Mouse (Mus musculus) lung, postnatal 0 days (tissue): ENCODE measurements around the gene Gm20716. TPM values are rescaled to one million over a fixed set of nuclear protein-coding genes. Genes with fewer than 3 reads are reported as not detected.

Source experiments
- ATAC-seq: fragments of 200-750 bp; cut with Nextera tagmentation; 2 replicates; pipeline ENCODE4 v1.8.0; 2017; ENCODE audit warnings: moderate library complexity
- DNase-seq: peaks from one replicate; pipeline ENCODE4 v3.0.0-alpha.2; 2016; ENCODE audit warnings: low spot score
- H3K27ac ChIP-seq: fragments of 300-500 bp; sonication (generic); 2 replicates; pipeline ENCODE4 v1.5.1; 2014; ENCODE audit warnings: antibody characterized with exemption, mild to moderate bottlenecking, low read length, mixed read lengths
- H3K27me3 ChIP-seq: fragments of 300-500 bp; sonication (generic); replicated peaks from 2 replicates; pipeline ENCODE4 v1.6.1; 2014; ENCODE audit warnings: low read length, mixed read lengths; ENCODE audit not compliant: insufficient read depth
- H3K36me3 ChIP-seq: fragments of 300-500 bp; sonication (generic); 2 replicates; pipeline ENCODE4 v1.6.1; 2014; ENCODE audit warnings: low read length, mixed read lengths; ENCODE audit not compliant: insufficient read depth
- H3K4me1 ChIP-seq: fragments of 300-500 bp; sonication (generic); 2 replicates; pipeline ENCODE4 v1.6.1; 2014; ENCODE audit warnings: antibody characterized with exemption, low read depth, low read length, mixed read lengths; ENCODE audit not compliant: insufficient read depth
- H3K4me2 ChIP-seq: fragments of 300-500 bp; sonication (generic); replicated peaks from 2 replicates; pipeline ENCODE4 v1.6.1; 2014; ENCODE audit warnings: low read depth, mild to moderate bottlenecking, low read length, moderate library complexity, mixed read lengths
- H3K4me3 ChIP-seq: fragments of 300-500 bp; sonication (generic); 2 replicates; pipeline ENCODE4 v1.5.1; 2014; ENCODE audit warnings: low read depth, low read length
- H3K9ac ChIP-seq: fragments of 300-500 bp; sonication (generic); replicated peaks from 2 replicates; pipeline ENCODE4 v1.6.1; 2014; ENCODE audit warnings: low read depth, mild to moderate bottlenecking
- H3K9me3 ChIP-seq: fragments of 300-500 bp; sonication (generic); 2 replicates; pipeline ENCODE4 v1.6.1; 2016; ENCODE audit warnings: low read length, mixed read lengths
- CTCF ChIP-seq: IDR thresholded peaks from 2 replicates; pipeline ENCODE4 v1.5.1; 2016; ENCODE audit warnings: antibody characterized with exemption, mild to moderate bottlenecking
- EP300 ChIP-seq: IDR thresholded peaks from 2 replicates; pipeline ENCODE4 v1.6.1; 2016; ENCODE audit warnings: antibody characterized with exemption, mild to moderate bottlenecking, control low read depth
- WGBS: fragments of 180-500 bp; shearing (Covaris S2); extraction: QIAGEN DNeasy Blood & Tissue Kit; methylation state at CpG from one replicate; pipeline ENCODE4 v1.1.7; 2014; 5-methylcytosine and 5-hydroxymethylcytosine counted together
- polyA plus RNA-seq: library from polyadenylated mRNA; unstranded; fragments of >200 nt; fragmentation: Nextera tagmentation; extraction: Ambion mirVana; gene quantifications from 2 replicates; pipeline ENCODE4 v1.2.1, GENCODE M21; 2015

Gene Gm20716
- polyA plus RNA-seq, 1 experiment from 2014 or later = 8.4 TPM

DNA sequence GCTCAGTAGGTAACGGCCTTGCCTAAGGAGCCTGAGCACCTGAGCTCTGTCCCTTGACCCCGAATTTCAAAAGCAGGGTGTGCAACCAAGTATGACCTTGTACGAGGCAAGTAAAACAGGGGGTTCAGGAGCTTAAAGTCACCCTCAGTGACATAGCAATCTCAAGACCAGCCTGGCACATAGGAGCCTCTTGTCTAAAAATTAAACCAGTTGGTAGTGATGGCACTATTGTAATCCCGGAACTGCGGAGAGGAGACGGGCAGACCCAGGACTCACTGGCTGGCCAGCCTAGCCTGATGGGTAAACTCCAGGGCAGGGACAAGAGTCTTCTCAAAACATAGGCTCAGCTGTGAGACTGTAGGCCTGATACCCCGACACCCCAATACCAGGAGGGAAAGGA lies 74.5 kb downstream of the Gm20716 start:
- Histone ChIP-seq H3K4me3 (no peak overlapping the region), H3K9ac (no peak overlapping the region), H3K4me1 (no peaks in the 10 kb centered on the region), H3K36me3 (no peaks in the 10 kb centered on the region), H3K27me3 (no peaks in the 10 kb centered on the region), H3K27ac (no peak overlapping the region), H3K4me2 (no peak overlapping the region), H3K9me3 (no peaks in the 10 kb centered on the region)
- ATAC-seq = no peak
- 93% methylated on average over 7 of the region's 7 CpGs for WGBS
- TF ChIP-seq EP300 (no peak), CTCF (no peak)
- no peak for DNase-seq

DNA sequence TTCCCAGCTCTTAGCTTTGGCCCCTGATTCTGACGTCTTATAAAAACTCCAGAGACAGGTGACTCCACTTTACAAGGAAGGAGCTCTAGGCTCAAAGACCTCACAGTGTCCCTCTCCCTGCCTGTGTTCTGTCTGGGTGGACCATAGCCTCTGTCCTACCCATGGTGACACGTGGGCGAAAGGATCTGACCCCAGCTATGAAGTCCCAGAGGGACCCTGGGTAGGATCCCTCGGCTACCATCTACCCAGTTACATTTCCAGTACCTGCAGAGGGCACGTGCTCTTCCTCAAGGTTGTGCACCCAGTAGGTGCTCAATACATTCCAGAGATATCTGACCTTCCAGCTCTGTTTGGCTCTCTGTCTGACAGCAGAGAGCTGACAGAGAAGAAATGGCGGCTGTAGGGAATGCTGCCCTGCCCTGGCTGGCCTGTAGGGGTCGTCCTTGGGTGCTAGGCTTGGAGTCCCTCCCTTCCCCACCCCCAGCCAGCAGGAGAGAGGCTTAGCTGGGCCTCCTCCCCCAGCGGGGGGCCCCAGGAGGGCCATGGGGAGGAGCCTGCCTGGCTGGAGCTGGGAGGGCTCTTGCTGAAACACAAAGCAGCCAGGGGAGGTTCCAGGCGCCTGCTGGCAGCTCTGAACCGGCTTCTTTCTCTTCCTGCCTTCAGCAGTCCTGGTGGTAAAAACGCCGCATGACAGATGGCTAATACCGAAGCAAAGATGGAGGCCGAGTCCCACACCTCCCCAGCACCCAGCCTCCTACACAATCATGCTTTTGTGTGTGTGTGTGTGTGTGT lies 75.9 kb downstream of the Gm20716 start:
- H3K27me3 ChIP-seq = no peaks in the 10 kb centered on the region
- TF ChIP-seq CTCF = peak; percentile 83
- peak; percentile 59 for TF ChIP-seq EP300
- H3K9ac ChIP-seq = no peak overlapping the region
- no peak overlapping the region; the same call in 1 of the 2 replicates for H3K27ac ChIP-seq
- no peaks in the 10 kb centered on the region for H3K9me3 ChIP-seq
- no peaks in the 10 kb centered on the region for H3K36me3 ChIP-seq
- H3K4me1 ChIP-seq = no peaks in the 10 kb centered on the region
- H3K4me2 ChIP-seq = peak overlapping the region; percentile 11
- WGBS = 20% methylated on average over 13 of the region's 14 CpGs
- DNase-seq = peak; percentile 98
- ATAC-seq = peak; percentile 98
- no peak overlapping the region for H3K4me3 ChIP-seq

DNA sequence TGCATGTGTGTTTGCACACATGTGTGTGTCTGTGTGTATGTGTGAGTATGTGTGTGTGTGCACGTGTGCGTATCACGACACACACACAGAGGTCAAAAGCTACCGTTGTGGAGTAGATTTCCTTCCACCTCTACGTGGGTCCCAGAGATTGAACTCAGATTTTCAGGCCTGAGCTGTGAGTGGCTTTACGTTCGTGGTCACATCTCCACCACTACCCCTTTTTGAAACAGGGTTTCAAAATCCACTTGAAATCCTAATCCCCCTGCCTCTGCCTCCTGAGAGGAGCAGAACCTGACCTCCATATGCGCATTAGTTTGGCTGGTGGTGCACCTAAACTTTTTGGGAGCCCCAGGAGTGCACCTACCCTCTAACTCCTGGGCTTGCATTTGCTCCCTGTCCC lies 80.9 kb downstream of the Gm20716 start:
- DNase-seq (no peak), ATAC-seq (no peak)
- Histone ChIP-seq H3K4me1 (no peaks in the 10 kb centered on the region), H3K36me3 (no peaks in the 10 kb centered on the region), H3K27me3 (no peaks in the 10 kb centered on the region), H3K9ac (no peak overlapping the region), H3K4me3 (no peak overlapping the region), H3K9me3 (no peaks in the 10 kb centered on the region), H3K4me2 (no peak overlapping the region), H3K27ac (no peak overlapping the region)
- 88% methylated on average over 8 of the region's 8 CpGs for WGBS
- TF ChIP-seq EP300 (no peak), CTCF (no peak)

DNA sequence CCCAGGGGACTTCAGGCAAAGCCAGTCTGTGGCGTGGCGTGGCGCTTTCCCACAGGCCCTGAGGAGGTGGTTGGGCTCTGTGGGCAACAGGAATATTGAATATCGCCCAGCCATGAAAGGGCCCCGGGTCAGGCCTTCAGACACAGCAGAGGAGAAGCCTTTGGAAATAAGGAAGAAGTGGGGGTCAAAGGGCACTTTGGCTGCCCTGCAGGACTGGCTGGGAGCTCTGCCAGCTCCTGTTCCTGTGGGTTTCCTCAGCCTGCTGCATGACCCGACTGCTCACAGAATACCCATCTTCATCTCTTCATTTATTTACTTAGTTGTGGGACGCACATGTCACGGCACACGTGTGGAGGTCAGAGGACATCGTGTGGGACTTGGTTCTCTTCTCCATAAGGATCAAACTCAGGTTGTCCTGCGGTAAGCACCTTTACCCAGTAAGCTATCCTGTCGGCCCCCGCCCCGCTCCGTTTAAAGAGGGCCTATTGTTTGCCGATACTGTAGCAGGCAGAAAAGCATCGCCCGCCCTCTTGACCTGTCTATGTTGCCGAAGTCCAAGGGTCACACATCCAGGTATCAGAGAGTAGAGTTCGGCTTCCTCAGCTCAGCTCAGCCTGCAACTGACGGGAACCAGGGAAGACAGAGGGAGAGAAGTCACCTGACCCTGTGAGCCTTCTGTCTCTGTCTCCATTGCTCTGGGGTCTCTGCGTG lies 82.3 kb downstream of the Gm20716 start:
- Histone ChIP-seq H3K36me3 (no peaks in the 10 kb centered on the region), H3K9ac (no peak overlapping the region), H3K4me2 (no peak overlapping the region), H3K27ac (no peak overlapping the region), H3K27me3 (no peaks in the 10 kb centered on the region), H3K9me3 (no peaks in the 10 kb centered on the region), H3K4me1 (no peaks in the 10 kb centered on the region), H3K4me3 (no peak overlapping the region)
- ATAC-seq (no peak), DNase-seq (no peak)
- 55% methylated on average over 22 of the region's 22 CpGs for WGBS
- TF ChIP-seq EP300 = no peak
- TF ChIP-seq CTCF = no peak

DNA sequence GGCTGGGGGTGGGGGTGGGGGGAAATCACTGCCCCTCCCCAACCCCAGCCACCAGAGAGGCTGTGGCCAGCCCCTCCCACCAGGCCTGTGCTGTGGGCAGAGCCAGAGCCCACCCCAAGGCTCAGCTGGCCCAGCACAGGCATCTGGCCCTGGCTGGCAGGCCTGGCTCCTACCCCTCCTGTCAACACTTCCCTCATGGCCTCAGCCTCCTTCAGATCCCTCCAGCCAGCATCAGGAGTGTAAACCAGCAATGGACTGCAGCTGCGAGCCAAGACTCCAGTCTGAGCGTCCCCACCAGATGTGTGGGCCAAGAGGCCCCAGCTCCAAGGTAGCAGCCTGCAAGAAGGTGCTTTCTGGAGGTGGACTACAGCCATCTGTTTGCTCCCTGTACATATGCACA lies 84.7 kb downstream of the Gm20716 start:
- 35% methylated on average over 2 of the region's 2 CpGs for WGBS
- TF ChIP-seq EP300 (no peak), CTCF (no peak)

DNA sequence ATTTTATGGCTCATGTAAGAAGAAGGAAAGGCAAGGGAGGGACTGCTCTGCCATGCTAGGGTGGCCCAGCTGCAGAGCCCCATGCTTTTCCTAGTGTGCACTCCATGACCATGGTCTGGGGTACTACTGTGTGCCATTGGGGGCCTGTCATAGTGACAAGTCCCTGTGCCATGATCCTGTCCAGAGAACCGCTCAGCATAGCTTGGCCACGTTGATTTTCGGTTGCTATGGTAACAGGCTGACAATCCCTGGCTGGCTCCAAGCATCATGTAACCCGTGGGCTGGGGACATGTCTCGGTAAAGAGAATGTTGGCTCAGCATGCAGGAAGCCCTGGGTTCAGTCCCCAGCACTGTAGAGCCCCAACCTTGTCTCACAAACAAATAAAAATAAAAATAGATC lies 86.4 kb downstream of the Gm20716 start:
- ATAC-seq = no peak
- Histone ChIP-seq H3K9ac (no peak overlapping the region), H3K9me3 (no peaks in the 10 kb centered on the region), H3K36me3 (no peaks in the 10 kb centered on the region), H3K27ac (no peak overlapping the region), H3K4me1 (no peaks in the 10 kb centered on the region), H3K4me2 (no peak overlapping the region), H3K4me3 (no peak overlapping the region), H3K27me3 (no peaks in the 10 kb centered on the region)
- 42% methylated on average over 5 of the region's 5 CpGs for WGBS
- DNase-seq = no peak
- TF ChIP-seq CTCF (no peak), EP300 (no peak)

More for the DNA sequence above, 84.7 kb downstream of the Gm20716 start:
- Histone ChIP-seq H3K27me3 (no peaks in the 10 kb centered on the region), H3K9me3 (no peaks in the 10 kb centered on the region), H3K4me2 (no peak overlapping the region), H3K36me3 (no peaks in the 10 kb centered on the region), H3K4me1 (no peaks in the 10 kb centered on the region), H3K27ac (no peak overlapping the region), H3K4me3 (no peak overlapping the region), H3K9ac (no peak overlapping the region)
- no peak for DNase-seq
- ATAC-seq = peak; percentile 19; the same call in 1 of the 2 replicates
